Mouse (Mus musculus) lung, embryonic 14.5 days (tissue): ENCODE data around the gene Ptcd1. TPM values are rescaled to one million over a fixed set of nuclear protein-coding genes. Genes with fewer than 3 reads are reported as not detected.
"Not testable (repeated sequence)": the region's sequence is repeated elsewhere in the genome, so short reads cannot be mapped to it uniquely, and the experiment has no call there.

Source experiments
- ATAC-seq: fragments of 200-750 bp; cut with Nextera tagmentation; 2 replicates; pipeline ENCODE4 v1.8.0; 2017; ENCODE audit warnings: mild to moderate bottlenecking, moderate TSS enrichment, moderate library complexity; ENCODE audit not compliant: insufficient read depth
- DNase-seq: peaks from one replicate; pipeline ENCODE4 v3.0.0-alpha.2; 2015
- H3K27ac ChIP-seq: fragments of 300-500 bp; sonication (generic); 2 replicates; pipeline ENCODE4 v1.5.1; 2014; ENCODE audit warnings: low read depth, mild to moderate bottlenecking, moderate library complexity
- H3K27me3 ChIP-seq: fragments of 300-500 bp; sonication (generic); 2 replicates; pipeline ENCODE4 v1.6.1; 2014; ENCODE audit warnings: low read length, control low read depth; ENCODE audit not compliant: insufficient read depth
- H3K36me3 ChIP-seq: fragments of 300-500 bp; sonication (generic); 2 replicates; pipeline ENCODE4 v1.6.1; 2014; ENCODE audit warnings: control low read depth; ENCODE audit not compliant: insufficient read depth
- H3K4me1 ChIP-seq: fragments of 300-500 bp; sonication (generic); 2 replicates; pipeline ENCODE4 v1.6.1; 2014; ENCODE audit warnings: antibody characterized with exemption, control low read depth; ENCODE audit not compliant: insufficient read depth
- H3K4me2 ChIP-seq: fragments of 300-500 bp; sonication (generic); 2 replicates; pipeline ENCODE4 v1.6.1; 2014; ENCODE audit warnings: mild to moderate bottlenecking
- H3K4me3 ChIP-seq: fragments of 300-500 bp; sonication (generic); 2 replicates; pipeline ENCODE4 v1.5.1; 2014; ENCODE audit warnings: low read depth, low read length
- H3K9ac ChIP-seq: fragments of 300-500 bp; sonication (generic); 2 replicates; pipeline ENCODE4 v1.6.1; 2014
- H3K9me3 ChIP-seq: fragments of 300-500 bp; sonication (generic); 2 replicates; pipeline ENCODE4 v1.6.1; 2016; ENCODE audit warnings: low read depth, low read length, control low read depth
- CTCF ChIP-seq: IDR thresholded peaks from 2 replicates; pipeline ENCODE4 v1.5.1; 2016; ENCODE audit warnings: antibody characterized with exemption, low read depth
- WGBS: fragments of 180-500 bp; shearing (Covaris S2); extraction: QIAGEN DNeasy Blood & Tissue Kit; methylation state at CpG from one replicate; pipeline ENCODE4 v1.1.7; 2014; 5-methylcytosine and 5-hydroxymethylcytosine counted together
- polyA plus RNA-seq: library from polyadenylated mRNA; unstranded; fragments of >200 nt; fragmentation: Nextera tagmentation; extraction: Ambion mirVana; gene quantifications from 2 replicates; pipeline ENCODE4 v1.2.1, GENCODE M21; 2014

Gene Ptcd1
- polyA plus RNA-seq, 1 experiment from 2014 or later: 13.0 TPM

DNA sequence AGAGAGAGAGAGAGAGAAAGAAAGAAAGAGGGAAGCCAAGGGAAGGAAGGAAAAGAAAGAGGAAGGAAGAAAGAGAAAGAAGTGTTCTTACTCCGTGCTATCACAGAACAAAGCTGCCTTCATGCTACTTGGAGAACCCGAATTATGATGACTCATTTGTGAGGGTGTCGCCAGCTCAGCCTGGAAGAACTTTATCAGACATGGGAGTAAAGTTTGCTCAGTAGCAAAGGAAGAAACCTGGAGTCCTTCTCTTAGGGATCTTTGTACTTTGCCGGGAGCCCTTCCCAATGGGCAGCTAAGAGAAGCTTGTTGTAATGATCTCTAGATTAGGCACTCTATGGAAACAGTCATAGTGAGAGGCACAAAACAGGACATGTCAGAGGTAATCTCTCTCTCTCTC, 64.2 kb downstream of the Ptcd1 start:
- Histone ChIP-seq H3K9ac (no peak overlapping the region), H3K9me3 (no peaks in the 10 kb centered on the region), H3K4me3 (no peak overlapping the region), H3K4me1 (no peaks in the 10 kb centered on the region), H3K27ac (no peak overlapping the region), H3K36me3 (peaks cover 76% of the 10 kb centered on the region), H3K27me3 (no peaks in the 10 kb centered on the region), H3K4me2 (no peak overlapping the region)
- no peak for DNase-seq
- ATAC-seq: no peak
- WGBS: 85% methylated on average over 4 of the region's 4 CpGs
- no peak for TF ChIP-seq CTCF

DNA sequence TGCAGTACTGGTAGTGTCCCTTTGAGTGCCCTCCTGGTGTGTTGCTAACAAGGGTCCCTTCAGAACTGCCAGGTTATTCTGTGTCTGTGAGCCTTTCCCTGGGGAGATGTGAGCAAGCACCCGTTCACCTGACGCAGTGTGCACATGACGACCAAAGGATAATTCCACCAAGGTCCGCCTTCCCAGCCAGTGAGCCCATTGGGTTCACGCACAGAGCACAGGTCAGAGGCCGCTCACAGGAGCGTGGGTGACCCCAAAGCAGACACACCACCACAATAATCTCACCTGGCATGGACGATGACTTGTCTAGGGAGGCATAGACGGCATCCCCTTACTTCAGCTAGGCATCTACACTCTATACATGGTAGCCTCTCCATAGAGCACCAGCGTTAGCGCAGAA, 65.5 kb downstream of the Ptcd1 start:
- peaks cover 75% of the 10 kb centered on the region for H3K36me3 ChIP-seq
- H3K27me3 ChIP-seq, H3K4me1 ChIP-seq, H3K9ac ChIP-seq, H3K4me3 ChIP-seq, ATAC-seq, H3K4me2 ChIP-seq, DNase-seq, H3K9me3 ChIP-seq, H3K27ac ChIP-seq: not testable (repeated sequence)
- WGBS: 98% methylated on average over 11 of the region's 11 CpGs

DNA sequence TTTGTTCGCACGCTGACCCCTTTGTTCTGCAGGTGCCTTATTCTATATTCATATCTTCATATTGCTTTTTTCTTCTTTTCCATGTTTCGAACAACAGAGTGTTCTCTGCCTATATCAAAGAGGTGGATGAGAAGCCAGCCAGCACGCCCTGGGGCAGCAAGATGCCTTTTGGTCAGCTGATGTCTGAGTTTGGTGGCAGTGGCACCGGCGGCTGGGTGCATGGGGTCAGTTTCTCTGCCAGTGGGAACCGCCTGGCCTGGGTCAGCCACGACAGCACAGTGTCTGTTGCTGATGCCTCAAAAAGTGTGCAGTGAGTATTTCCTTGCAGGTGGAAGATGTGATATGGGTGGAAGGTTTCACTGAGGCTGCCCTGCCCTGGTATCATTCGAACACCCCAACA, 65.9 kb downstream of the Ptcd1 start:
- Histone ChIP-seq H3K9ac (no peak overlapping the region), H3K9me3 (no peaks in the 10 kb centered on the region), H3K4me2 (no peak overlapping the region), H3K27me3 (no peaks in the 10 kb centered on the region), H3K4me3 (no peak overlapping the region), H3K27ac (no peak overlapping the region), H3K36me3 (peaks cover 75% of the 10 kb centered on the region), H3K4me1 (no peaks in the 10 kb centered on the region)
- no peak for TF ChIP-seq CTCF
- DNase-seq (no peak), ATAC-seq (no peak)
- WGBS: 92% methylated on average over 9 of the region's 9 CpGs

DNA sequence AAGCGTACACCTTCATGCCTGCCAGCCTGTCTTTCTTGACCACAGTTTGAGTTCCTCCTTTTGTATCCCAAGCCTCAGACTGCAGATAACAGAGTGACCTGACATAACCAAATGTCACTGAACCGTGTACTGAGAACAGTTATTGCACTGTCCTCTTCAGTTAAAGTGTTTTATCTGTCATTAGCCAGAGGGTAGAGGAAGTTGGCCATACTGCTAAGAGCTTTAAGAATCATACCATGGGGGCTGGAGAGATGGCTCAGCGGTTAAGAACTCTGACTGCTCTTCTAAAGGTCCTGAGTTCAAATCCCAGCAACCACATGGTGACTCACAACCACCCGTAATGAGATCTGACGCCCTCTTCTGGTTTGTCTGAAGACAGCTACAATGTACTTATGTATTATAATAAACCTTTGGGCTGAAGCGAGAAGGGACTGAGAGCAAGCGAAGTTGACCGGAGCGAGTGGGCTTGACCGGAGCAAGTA, 68.5 kb downstream of the Ptcd1 start:
- Histone ChIP-seq H3K9me3 (no peaks in the 10 kb centered on the region), H3K9ac (no peak overlapping the region), H3K4me2 (no peak overlapping the region), H3K36me3 (peaks cover 76% of the 10 kb centered on the region), H3K4me1 (no peaks in the 10 kb centered on the region), H3K27ac (no peak overlapping the region), H3K27me3 (no peaks in the 10 kb centered on the region), H3K4me3 (no peak overlapping the region)
- no peak for TF ChIP-seq CTCF
- ATAC-seq (no peak), DNase-seq (no peak)
- 87% methylated on average over 10 of the region's 10 CpGs for WGBS

Other genes starting within 250 kb of the Ptcd1 start
- gene Smurf1, start 201.3 kb downstream of the Ptcd1 start, polyA plus RNA-seq: 27.0 and 28.3 TPM in 2 replicates
- gene Gm4871, start 134.4 kb downstream of the Ptcd1 start, polyA plus RNA-seq: not detected in 2 replicates
- gene 1700018F24Rik, start 124.1 kb downstream of the Ptcd1 start, polyA plus RNA-seq: not detected in 2 replicates
- gene Arpc1a, start 83.3 kb downstream of the Ptcd1 start, polyA plus RNA-seq: 144 and 148 TPM in 2 replicates
- not detected in 2 replicates for gene Kpna7, start 83.1 kb downstream of the Ptcd1 start, polyA plus RNA-seq
- gene Arpc1b, start 52.9 kb downstream of the Ptcd1 start, polyA plus RNA-seq: 182 and 189 TPM in 2 replicates
- 107 and 113 TPM in 2 replicates for gene Pdap1, start 26.9 kb downstream of the Ptcd1 start, polyA plus RNA-seq
- gene Bud31, start 26.7 kb downstream of the Ptcd1 start, polyA plus RNA-seq: 201 and 204 TPM in 2 replicates
- gene Cpsf4, start 105 bp upstream of the Ptcd1 start, polyA plus RNA-seq: 36.5 and 42.3 TPM in 2 replicates
- 564 and 578 TPM in 2 replicates for gene Atp5j2, start 25.0 kb upstream of the Ptcd1 start, polyA plus RNA-seq
- 7.0 and 7.5 TPM in 2 replicates for gene Zkscan14, start 34.8 kb upstream of the Ptcd1 start, polyA plus RNA-seq
- 12.9 and 13.4 TPM in 2 replicates for gene Zkscan5, start 37.5 kb upstream of the Ptcd1 start, polyA plus RNA-seq
- 34.4 and 37.0 TPM in 2 replicates for gene Zfp655, start 64.6 kb upstream of the Ptcd1 start, polyA plus RNA-seq
- gene Zscan25, start 113.4 kb upstream of the Ptcd1 start, polyA plus RNA-seq: 0.36 and 0.57 TPM in 2 replicates
- not detected in 2 replicates for gene Cyp3a57, start 178.2 kb upstream of the Ptcd1 start, polyA plus RNA-seq